Mouse (Mus musculus) lung, postnatal 14 days (tissue): ENCODE data around the gene Ofcc1.

Experiments
- DNase-seq: peaks from one replicate; pipeline ENCODE4 v3.0.0; 2021

Gene Ofcc1

DNA sequence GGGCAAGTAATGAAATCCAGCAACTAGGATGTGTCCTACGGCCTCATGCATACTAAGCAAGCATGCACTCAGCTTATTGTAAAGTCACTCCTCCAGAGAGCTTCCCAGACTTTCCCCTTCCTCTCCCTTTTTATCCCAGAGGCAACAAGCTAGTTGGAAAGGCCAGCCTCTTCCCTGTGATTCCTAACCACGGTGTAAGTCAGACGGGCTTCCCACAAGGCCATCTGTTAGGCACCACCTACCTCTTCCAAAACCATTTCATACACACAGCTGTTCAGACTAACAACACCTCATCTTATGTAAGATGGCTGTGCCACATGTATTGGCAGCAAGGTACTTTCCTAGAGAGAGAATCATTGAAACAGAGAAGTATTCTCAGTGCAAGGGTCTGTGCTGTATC lies 124.9 kb downstream of the Ofcc1 start:
- no peak for DNase-seq

DNA sequence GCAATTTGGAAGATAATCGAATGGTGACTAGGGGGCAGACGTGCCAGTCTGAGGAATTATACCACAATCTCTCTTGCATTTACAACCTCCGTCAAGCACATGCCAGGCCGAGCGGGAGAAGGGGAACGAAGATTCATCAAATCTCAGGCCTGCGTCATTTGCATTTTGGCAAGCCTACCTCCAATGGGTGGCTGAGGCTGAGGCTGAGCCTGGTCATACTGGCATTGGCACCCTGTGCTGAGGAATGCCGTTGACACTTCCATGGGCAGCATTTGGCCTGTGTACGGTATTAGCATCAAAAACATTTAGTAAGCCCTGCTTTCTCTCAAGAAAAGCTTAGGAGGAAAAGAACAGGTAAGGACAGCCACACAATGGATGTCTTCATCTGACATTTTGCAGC lies 152.9 kb downstream of the Ofcc1 start:
- no peak for DNase-seq

DNA sequence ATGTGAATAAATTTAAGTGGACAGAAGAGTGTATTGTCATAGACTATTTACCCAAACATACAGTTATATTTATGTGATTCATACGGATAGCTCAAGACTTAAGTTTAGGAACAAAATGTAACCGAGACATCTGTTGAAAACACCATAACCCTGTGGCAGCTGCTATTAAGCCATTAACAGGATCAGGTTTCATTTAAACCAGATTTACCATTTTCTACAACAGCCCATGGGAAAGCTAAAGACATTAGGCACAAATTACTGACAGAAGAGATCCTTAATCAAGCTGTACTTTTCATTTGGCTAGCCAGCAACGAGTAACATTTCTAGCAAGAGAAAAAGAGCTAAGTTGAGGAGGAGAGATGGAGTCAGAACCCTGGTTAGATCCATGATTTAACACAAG lies 179.5 kb downstream of the Ofcc1 start:
- DNase-seq = no peak

DNA sequence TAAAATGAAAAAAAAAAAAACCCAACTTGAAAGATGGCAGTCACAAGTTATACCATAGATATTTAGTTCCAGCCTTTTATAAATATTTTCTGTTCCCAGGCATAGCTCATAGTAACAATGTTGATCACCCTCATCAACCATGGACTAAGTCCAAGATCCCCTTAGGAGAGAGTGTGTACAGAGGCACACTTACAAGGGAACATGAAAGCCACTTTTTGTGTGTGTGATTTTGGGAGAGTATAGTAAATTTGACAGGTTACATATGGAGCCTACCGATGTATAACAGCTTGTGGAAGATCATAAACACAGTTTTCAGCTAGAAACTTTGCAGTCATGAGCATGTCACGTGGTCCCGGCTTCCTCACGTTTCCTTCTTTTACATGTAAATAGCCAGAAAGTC lies 189.5 kb downstream of the Ofcc1 start:
- DNase-seq = no peak

DNA sequence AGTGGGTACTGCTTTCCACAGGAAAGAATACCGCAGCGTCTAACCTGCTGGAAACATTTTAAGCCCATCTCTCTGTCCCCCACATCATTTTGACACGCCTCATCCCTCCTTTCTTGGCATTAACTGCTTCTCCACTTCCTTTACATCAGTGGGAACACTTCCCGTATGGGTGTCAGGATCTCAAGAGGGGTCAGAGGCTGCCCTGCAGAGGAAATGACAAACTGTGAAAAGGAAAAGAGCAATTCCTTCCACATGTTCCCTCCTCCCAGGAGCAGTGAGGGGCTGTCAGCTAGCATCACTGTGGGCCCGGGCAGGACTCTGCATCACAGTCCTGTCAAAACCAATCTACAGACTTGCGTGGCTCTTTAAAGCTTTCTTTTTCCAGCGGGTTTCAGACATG lies 193.4 kb downstream of the Ofcc1 start:
- no peak for DNase-seq

DNA sequence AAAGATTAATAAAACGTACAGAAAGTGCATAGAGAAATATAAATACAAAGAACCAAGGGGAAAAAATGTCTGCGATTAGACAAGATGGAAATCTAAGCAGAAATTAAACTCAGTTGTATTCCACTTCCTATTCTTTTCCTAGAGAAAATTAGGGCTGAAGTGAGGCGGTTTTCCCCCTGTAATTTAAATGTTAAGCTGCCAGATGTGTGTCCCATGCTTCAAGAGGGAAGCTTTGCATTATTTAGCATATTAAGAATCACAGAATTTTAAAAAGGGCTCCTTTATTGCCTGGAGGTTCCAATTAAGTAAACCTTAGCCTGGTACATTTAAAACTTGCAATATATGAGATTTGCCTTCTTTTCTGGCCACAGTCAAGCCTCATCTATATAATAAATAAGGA lies 205.8 kb downstream of the Ofcc1 start:
- no peak for DNase-seq

DNA sequence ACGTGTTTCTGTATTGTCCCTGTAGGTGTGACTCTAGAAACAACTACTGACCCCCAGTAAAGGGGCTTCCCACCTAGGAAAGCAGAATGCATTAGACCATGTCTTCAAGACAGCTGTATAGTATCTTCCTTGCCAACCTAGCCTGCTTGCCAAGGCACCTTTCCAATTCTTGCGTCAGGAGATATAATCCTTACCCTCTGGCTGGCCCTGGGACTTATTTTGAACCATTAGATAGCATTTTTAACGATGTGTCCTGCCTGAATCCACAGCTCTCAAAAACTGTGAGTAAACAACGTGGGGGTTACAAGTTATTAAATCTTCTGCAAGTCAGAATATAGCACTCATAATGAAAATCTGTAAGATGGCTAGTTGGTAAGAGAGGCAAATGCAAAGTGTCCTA lies 221.3 kb downstream of the Ofcc1 start:
- no peak for DNase-seq

DNA sequence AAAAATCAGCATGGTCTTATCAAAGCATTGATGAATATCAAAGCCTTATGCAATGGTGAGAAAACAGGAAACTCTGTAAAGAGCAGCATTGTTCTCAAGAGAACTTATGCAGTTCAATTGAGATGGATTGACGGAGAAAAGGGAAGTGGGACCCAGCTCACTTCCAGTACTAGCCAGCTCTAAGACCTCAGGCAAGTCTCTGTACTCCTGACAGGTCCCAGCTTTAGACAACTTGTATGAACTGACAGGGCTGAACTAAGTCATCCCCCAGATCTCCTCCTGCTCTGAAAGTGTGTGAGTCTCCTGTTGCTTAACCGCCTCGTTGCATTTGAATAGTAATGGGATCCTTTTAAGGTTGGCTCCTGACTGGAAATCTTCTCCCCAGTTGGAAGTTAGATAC lies 225.2 kb downstream of the Ofcc1 start:
- no peak for DNase-seq

DNA sequence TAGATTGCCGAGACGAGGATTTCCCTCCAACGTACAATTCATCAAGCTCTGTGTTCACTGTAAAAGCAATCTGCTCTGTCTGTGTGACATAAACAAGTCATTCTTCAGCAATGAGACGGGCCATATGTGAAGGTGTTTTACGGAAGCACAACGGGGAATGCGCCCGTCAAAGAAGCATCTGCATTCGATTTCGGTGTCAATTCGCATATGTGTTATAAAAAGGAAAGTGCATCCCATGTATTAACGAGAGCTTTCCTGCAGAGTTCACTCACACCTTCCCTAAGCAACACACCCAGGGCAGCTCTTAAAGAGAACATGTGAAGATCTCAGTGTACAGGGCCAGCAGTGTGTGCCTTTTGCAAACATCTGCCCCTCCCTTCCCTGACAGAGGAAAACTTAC lies 225.6 kb downstream of the Ofcc1 start:
- DNase-seq = no peak

DNA sequence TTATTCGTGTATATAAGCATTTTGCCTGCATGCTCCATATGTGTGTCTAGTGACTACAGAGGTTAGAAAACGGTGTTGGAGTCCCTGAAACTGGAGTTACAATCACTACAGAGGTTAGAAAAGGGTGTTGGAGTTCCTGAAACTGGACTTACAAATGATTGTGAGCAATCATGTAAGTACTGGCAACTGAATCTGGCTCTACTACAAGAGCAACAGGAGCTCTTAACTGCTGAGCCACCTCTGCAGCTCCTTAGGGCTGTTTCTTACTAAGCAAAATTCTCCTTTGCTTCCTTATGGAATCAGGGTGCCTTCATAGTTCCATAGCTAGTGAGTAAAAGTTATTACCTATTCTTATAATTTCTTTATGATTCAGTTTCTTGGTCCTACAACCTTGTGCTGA lies 237.4 kb downstream of the Ofcc1 start:
- DNase-seq = no peak

DNA sequence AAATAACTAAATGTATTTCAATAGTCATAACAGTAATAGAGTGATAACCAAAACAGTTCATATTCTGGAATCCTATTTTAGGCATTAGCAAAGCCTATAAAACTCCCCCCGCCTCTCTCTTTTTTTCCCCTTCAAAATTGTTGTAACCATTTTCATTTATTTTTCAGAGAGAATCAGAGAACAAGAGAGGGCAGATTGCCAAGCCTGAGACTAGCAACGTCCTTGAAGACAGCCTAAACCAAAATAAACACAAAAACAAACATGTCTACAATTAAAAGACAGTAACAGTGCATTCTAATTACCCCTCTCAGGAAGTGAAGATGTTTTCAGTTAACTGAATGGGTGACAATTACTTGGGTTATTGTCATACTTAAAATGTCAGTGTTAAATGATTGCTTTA lies 248.9 kb downstream of the Ofcc1 start:
- DNase-seq = no peak

DNA sequence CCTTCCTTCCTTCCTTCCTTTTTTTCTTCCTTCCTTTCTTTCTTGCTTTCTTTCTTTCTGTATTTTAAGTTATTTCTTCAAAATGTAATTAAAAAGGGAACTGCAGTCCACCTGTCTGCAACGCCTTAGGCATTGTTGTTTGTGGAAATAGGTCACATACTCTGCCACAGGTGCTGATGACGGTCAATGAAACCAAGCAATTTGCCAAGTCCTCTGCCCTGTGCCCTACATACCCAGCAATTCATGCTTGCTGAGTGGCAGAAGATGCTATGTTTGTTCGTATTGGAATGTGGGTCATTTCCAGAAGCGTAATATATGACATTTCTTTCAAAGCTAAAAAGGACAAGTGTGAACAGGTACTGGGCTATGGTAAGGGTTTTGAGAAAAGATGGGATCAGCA lies 285.0 kb downstream of the Ofcc1 start:
- no peak for DNase-seq

DNA sequence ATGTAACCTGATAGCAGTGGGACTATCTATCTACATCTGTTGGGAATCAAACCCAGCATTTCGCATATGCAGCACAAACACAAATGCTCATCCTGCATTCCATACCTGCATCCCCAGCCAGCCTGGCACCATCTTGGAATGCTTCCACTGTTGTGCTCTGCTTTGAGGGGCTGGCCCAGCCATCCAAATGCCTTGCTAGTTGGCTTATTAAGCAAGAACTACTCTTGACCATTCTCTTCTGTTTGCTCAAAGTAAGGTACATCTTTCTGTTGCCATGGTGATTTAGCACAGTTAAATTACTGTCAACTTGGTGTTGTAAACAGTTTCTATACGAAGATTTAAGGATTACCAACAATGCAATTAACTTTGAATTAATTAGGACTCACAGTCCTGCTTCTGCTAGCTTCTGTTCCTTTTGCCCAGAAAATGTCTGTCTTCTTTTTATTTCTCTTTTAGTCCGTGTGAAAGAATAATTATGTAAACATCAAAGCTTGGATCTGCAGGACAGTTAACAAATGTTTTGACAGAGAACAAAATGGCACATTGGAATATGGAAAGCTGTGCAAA lies 286.3 kb downstream of the Ofcc1 start:
- no peak for DNase-seq

DNA sequence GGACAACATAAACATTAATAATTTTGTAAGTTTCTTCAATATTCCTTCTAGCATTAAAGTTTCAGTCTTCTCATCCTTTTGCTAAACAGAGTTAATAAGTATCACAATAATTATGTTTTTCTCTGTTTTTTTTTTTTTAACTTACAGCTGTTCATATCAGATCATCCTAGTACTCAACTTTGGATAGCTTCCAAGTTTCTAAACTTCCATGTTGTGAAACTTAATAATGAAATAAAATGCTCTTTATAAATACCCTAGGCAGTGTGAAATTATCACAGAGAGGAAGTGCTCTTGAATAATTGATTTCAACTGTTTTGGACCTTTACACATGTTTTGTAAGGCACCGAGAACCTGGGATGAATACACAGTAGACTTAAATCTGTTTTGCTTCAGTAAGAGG lies 291.2 kb downstream of the Ofcc1 start:
- no peak for DNase-seq

DNA sequence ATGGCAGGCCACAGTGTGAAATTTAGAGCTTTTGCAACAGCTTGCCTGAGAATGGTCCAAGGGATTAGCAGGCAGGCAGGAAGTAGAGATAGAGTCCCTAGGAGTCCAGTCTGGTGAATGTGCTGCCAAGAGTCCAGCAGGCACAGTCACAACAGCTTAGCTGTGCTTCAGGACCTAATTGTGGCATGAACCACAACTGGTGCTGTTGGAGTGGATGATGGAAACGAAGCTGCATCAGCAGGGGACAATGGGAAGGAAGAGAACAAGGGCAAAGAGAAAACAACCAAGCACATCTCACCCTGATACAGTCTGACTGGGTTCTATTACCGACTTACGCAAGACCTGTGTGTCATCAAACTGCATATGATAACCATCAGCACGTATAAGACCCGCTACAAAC lies 300.0 kb downstream of the Ofcc1 start:
- no peak for DNase-seq

DNA sequence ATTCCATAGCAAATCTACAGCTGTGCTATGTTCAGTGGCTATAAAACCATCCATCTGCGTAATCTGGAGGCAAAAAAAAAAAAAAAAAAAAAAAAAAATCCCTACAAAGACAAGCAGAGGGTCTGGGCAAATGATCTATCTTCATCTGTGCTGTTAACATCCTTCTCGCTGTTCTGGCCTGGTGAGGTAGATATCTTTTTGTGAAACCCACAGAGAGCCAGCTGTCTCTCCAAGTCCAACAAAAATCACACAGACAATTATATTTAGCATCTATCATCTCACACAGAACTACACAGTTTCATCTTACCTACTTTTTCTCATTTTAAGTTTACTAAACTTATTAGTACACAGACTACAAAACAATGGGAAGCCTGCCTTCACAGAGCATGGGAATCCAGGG lies 323.4 kb downstream of the Ofcc1 start:
- no peak for DNase-seq

DNA sequence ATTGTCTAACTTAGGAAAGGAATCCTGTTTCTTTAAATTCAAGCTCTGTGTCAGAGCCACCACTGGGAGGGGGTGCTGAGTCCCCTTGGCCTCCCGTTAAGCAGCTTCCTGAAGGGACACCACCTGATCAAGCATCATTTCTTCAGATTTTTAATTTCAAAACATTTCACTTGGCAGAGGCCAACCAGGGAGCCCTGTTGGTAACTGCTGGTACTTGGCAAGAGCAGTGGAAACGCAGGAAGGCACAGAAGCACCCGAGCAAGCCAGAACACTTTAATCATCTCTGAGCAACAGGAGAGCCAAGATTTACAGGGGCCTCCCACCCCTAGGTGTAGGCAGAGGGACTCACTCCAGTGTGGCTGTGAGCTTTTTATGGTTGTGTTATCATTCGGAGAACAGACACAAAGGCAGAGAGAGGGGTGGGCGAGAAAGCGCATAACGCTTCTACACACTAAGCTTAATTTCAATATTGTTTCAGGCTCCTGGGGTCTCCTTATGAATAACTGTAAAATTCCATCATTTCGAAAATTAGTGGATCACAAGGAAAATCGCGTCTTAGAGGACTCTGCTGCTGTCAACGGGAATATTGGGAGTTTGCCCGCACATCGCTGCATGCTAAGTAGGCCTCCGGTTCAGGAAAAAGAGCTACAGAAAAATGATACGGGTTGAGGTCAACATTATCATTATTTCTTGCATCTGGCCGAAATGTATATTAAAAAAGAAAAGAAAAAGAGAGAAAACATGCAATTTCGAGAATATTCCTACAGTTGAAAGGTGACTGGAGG lies 324.1 kb downstream of the Ofcc1 start:
- no peak for DNase-seq

DNA sequence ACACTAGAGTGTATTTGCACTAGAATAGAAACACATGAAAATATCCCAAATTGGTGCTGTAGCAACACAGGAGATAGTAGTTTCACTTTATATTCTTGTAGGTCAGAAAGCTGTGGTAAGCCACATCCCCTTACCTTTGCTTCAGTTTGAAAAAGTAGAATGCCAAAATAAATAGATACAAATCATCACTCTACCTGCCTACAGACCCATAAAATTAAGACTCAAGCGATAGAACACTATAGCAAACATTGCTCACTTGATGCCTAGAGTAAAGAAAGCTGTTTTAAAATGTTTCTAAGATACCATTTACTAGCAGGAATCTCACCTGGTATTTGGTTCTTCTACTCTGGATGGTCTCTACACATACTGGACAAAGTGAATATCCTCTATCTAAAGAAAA lies 331.8 kb downstream of the Ofcc1 start:
- DNase-seq = no peak

DNA sequence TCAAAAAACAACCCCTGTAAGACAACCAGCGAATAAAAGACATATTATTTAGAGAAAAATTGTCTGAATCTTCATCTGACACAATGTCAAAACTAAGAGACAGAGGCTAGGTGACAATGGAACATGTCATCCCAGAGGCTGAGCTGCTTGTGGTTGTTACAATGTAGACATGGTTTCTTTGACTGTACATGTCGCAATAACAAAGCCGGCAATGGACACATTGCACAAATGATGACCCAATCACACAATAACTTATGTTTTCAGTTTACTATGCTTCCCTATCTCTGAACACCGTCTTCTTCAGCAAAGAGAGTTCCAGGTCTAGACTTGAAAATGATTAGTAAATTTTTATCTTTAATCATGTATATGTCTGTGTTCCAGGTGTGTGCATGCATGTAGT lies 332.4 kb downstream of the Ofcc1 start:
- DNase-seq = no peak

DNA sequence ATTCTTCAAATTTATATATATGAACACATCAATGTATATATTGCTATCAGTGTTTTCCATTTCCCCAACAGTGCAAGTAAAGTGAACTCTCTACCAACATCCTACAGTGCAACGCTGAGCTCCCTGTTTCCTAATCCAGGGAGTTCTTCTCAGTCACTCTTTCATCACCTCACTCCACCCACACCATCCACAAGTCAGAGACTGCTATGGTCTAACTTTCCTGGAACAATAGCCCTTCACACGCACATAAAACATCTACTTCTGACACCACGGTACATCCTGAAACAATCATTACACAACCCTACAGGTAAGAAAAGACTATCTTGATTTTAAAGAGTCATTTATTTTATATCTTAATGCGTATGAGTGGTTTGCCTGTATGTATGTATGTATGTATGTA lies 335.4 kb downstream of the Ofcc1 start:
- DNase-seq = no peak

DNA sequence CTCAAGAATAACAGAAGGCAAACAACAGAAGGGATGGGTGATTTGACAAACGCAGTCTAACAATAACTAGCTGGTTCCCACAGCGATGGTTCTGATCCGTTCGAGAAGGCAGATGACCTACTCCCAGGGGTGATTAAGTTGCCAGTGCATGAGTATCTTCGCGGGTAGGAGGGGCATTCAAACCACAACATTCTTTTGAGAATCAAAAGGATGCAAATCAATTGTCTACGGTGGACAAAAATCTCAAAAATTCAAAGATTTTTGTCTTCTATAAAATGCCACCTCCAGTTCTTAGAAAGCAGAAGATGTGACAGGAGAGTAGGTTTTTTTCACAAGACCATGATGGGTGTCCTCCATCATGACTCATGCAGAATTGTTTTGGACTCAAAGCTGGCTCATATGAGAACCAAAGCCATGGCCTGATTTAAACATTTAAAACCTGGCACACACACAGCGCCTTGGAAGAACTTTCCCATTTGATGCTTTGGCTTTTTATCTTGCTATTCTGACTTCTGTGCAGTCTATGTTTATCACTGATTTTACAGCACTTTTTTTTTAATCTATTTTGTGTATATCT lies 338.0 kb downstream of the Ofcc1 start:
- no peak for DNase-seq

DNA sequence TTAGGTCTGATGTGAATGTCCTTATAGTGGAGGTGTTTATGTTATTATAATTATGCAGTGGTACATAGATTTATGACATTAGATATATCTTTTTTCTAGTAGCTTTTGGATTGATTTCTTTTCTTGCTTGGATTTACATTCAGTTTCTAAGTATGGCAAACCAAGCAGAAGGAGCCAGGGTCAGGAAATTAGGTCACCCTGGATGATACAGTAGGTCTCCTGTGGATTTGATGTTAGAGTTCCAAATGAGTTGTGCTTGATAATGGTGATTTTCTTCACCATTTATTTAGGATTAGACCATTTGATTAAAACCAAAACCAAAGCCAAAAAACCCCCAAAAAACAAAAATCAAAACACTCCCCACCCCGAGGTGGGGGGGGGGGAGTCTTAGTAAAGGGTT lies 338.6 kb downstream of the Ofcc1 start:
- no peak for DNase-seq

DNA sequence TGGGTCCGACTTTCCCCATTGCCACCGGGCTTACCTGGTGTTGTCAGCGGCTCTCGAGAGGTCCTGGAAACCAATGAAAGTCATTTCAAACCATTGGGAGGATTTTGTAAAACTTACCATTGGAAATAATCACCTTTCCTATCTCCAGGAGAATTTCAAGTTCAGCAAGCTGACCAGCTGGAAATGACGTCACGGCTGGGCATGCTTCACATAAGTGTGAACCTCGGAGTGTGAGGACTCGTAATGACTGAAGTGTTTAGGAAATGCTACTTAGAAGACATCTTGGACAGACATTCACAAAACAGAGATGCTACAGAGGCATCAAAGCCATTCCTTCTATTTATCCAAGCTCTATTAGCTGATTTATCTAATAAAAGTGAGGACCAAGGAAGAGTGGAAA lies 361.0 kb downstream of the Ofcc1 start:
- no peak for DNase-seq

DNA sequence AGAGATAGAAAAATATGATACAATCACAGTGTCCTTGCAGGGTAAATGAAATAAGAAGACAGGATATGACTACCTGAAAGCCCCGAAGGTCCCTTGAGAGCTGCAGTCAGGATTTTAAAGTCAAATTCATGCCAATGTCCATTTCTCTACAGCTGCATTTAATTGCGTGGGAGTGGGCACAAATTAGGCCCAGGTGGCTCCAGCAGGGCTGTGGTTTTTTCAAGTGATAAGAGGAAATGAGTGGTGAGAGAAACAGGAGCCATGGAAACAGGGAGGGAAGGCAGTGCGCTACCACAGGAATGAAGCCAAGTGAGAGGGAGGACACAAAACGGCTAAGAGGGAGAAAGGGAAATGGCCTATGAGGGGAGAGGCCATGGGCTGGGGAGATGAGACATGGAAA lies 363.3 kb downstream of the Ofcc1 start:
- DNase-seq = no peak
